Mouse (Mus musculus): ENCODE data around the gene Pimreg.

Pimreg gene

GRCm38 (mm10) chr11:72041768-72042607 lies at the start of gene Pimreg:
Gene Pimreg, plus strand, starts transcription at chr11:72042032.
- DNase-seq = peak; percentile 70 to 71

- no peak for DNase-seq
These were observed 49.4 kb upstream of the Pimreg start for GRCm38 (mm10) chr11:71992438-71992837.

- peak; percentile 84 to 89 for DNase-seq
These were observed 45.8 kb upstream of the Pimreg start for GRCm38 (mm10) chr11:71995968-71996511.

- DNase-seq = no peak
These were observed 45.0 kb upstream of the Pimreg start for GRCm38 (mm10) chr11:71996805-71997204.

GRCm38 (mm10) chr11:72000194-72000593 lies 41.6 kb upstream of the Pimreg start:
- DNase-seq = no peak

GRCm38 (mm10) chr11:72002138-72002853 lies 39.5 kb upstream of the Pimreg start:
- no peak for DNase-seq

GRCm38 (mm10) chr11:72003171-72003570 lies 38.7 kb upstream of the Pimreg start:
- no peak for DNase-seq

- DNase-seq = no peak
These were observed 36.3 kb upstream of the Pimreg start for GRCm38 (mm10) chr11:72005547-72005946.

GRCm38 (mm10) chr11:72010367-72010766 lies 31.5 kb upstream of the Pimreg start:
- DNase-seq = no peak

- no peak for DNase-seq
These were observed 30.7 kb upstream of the Pimreg start for GRCm38 (mm10) chr11:72010940-72011722.

- DNase-seq = no peak
These were observed 29.9 kb upstream of the Pimreg start for GRCm38 (mm10) chr11:72011955-72012354.

GRCm38 (mm10) chr11:72014674-72015073 lies 27.2 kb upstream of the Pimreg start:
- DNase-seq = no peak

- no peak for DNase-seq
These were observed 25.1 kb upstream of the Pimreg start for GRCm38 (mm10) chr11:72016518-72017252.

GRCm38 (mm10) chr11:72017253-72017601 lies 24.6 kb upstream of the Pimreg start:
- no peak for DNase-seq

- no peak for DNase-seq
These were observed 20.8 kb upstream of the Pimreg start for GRCm38 (mm10) chr11:72021015-72021414.

GRCm38 (mm10) chr11:72022827-72023226 lies 19.0 kb upstream of the Pimreg start:
- DNase-seq = no peak

- no peak for DNase-seq
These were observed 18.3 kb upstream of the Pimreg start for GRCm38 (mm10) chr11:72023581-72023980.

GRCm38 (mm10) chr11:72024193-72024781 lies 17.5 kb upstream of the Pimreg start:
- peak; percentile 60 to 72 for DNase-seq

GRCm38 (mm10) chr11:72025843-72026242 lies 16.0 kb upstream of the Pimreg start:
- no peak for DNase-seq

- no peak for DNase-seq
These were observed 15.3 kb upstream of the Pimreg start for GRCm38 (mm10) chr11:72026516-72026915.

- DNase-seq = no peak
These were observed 14.0 kb upstream of the Pimreg start for GRCm38 (mm10) chr11:72027836-72028235.

GRCm38 (mm10) chr11:72029143-72029542 lies 12.7 kb upstream of the Pimreg start:
- no peak for DNase-seq

Measured in lung, adult 18-20 months (tissue).